Mouse (Mus musculus): ENCODE measurements at regions not wholly inside any gene's neighbourhood (a gene's known extent, or its start where the extent isn't known, plus 50 kb on each side); places are given as distances from the start of the nearest gene placed in this dataset.

GRCm38 (mm10) chrX:10984894-10985293 lies 270.1 kb downstream of the Mid1ip1 start:
- no peak for DNase-seq

- peak; percentile 1 for DNase-seq
Observed at GRCm38 (mm10) chrX:10991871-10992210, 277.0 kb downstream of the Mid1ip1 start.

- peak; percentile 12 for DNase-seq
Observed at GRCm38 (mm10) chrX:10992211-10993004, 277.6 kb downstream of the Mid1ip1 start.

- DNase-seq: peak; percentile 18
Observed at GRCm38 (mm10) chrX:10993005-10993377, 278.2 kb downstream of the Mid1ip1 start.

GRCm38 (mm10) chrX:10994910-10995309 lies 280.1 kb downstream of the Mid1ip1 start:
- no peak for DNase-seq

GRCm38 (mm10) chrX:11001180-11001579 lies 286.4 kb downstream of the Mid1ip1 start:
- DNase-seq: no peak

GRCm38 (mm10) chrX:11039278-11039677 lies 259.8 kb upstream of the H2al1a start:
- DNase-seq: no peak

GRCm38 (mm10) chrX:11046769-11047168 lies 252.3 kb upstream of the H2al1a start:
- DNase-seq: no peak

GRCm38 (mm10) chrX:11082171-11082570 lies 216.9 kb upstream of the H2al1a start:
- DNase-seq: no peak

- no peak for DNase-seq
Observed at GRCm38 (mm10) chrX:11082845-11083244, 216.2 kb upstream of the H2al1a start.

GRCm38 (mm10) chrX:11086257-11087072 lies 212.6 kb upstream of the H2al1a start:
- no peak for DNase-seq

- peak; percentile 57 for DNase-seq
Observed at GRCm38 (mm10) chrX:11087913-11088312, 211.1 kb upstream of the H2al1a start.

GRCm38 (mm10) chrX:11088506-11088905 lies 210.6 kb upstream of the H2al1a start:
- DNase-seq: no peak

GRCm38 (mm10) chrX:11090432-11090831 lies 208.6 kb upstream of the H2al1a start:
- peak; percentile 53 for DNase-seq

- DNase-seq: no peak
Observed at GRCm38 (mm10) chrX:11097581-11098254, 201.3 kb upstream of the H2al1a start.

GRCm38 (mm10) chrX:11098366-11098765 lies 200.7 kb upstream of the H2al1a start:
- peak; percentile 11 for DNase-seq

- DNase-seq: no peak
Observed at GRCm38 (mm10) chrX:11099146-11100087, 199.6 kb upstream of the H2al1a start.

GRCm38 (mm10) chrX:11100935-11101334 lies 198.1 kb upstream of the H2al1a start:
- DNase-seq: peak; percentile 40

- no peak for DNase-seq
Observed at GRCm38 (mm10) chrX:11131253-11131652, 167.8 kb upstream of the H2al1a start.

GRCm38 (mm10) chrX:11139971-11140421 lies 159.1 kb upstream of the H2al1a start:
- DNase-seq: peak; percentile 74

- DNase-seq: no peak
Observed at GRCm38 (mm10) chrX:11141294-11141693, 157.8 kb upstream of the H2al1a start.

- no peak for DNase-seq
Observed at GRCm38 (mm10) chrX:11158416-11158815, 140.6 kb upstream of the H2al1a start.

Data from adrenal gland, postnatal 10 days (tissue).